Mouse (Mus musculus): ENCODE measurements around the gene Cacna1c. TPM values are rescaled to one million over a fixed set of nuclear protein-coding genes. Genes with fewer than 3 reads are reported as not detected.

Gene Cacna1c
- polyA plus RNA-seq, 1 experiment from 2014 or later, result 44.0 TPM

GRCm38 (mm10) chr6:118688856-118689255, 507.4 kb downstream of the Cacna1c start:
- Histone ChIP-seq H3K36me3 (ENCODE audit: control insufficient read depth, insufficient read depth, low read length) (peaks cover 3% of the 10 kb centered on the region; the same call in 1 of the 2 replicates), H3K9me3 (replicated peaks; ENCODE audit: control insufficient read depth, low read length) (no peaks in the 10 kb centered on the region), H3K4me3 (ENCODE audit: low read depth, low read length) (no peak overlapping the region), H3K27me3 (ENCODE audit: control insufficient read depth, insufficient read depth, low read length) (no peaks in the 10 kb centered on the region), H3K4me2 (no peak overlapping the region), H3K4me1 (ENCODE audit: control insufficient read depth, insufficient read depth, low read length) (peaks cover 6% of the 10 kb centered on the region; the same call in 1 of the 2 replicates), H3K9ac (ENCODE audit: low read depth, low read length) (no peak overlapping the region), H3K27ac (ENCODE audit: low read depth, low read length) (no peak overlapping the region)
- ATAC-seq (replicated peaks; ENCODE audit: insufficient number of reproducible peaks, low FRiP score, low TSS enrichment), result no peak
- 86% methylated on average over 5 of the region's 5 CpGs for WGBS (ENCODE audit: insufficient replicate concordance)

GRCm38 (mm10) chr6:118680814-118681213, 515.4 kb downstream of the Cacna1c start:
- H3K9me3 ChIP-seq (replicated peaks; ENCODE audit: control insufficient read depth, low read length), result no peaks in the 10 kb centered on the region
- H3K27ac ChIP-seq (ENCODE audit: low read depth, low read length), result no peak overlapping the region
- H3K4me2 ChIP-seq, result no peak overlapping the region
- 72% methylated on average over 6 of the region's 6 CpGs for whole genome bisulfite sequencing (ENCODE audit: insufficient replicate concordance)
- H3K4me3 ChIP-seq (ENCODE audit: low read depth, low read length), result no peak overlapping the region
- no peak for ATAC-seq (replicated peaks; ENCODE audit: insufficient number of reproducible peaks, low FRiP score, low TSS enrichment)
- 0 out of 2 replicates have a peak, but pooled peaks cover 3% of the 10 kb centered on the region for H3K36me3 ChIP-seq (ENCODE audit: control insufficient read depth, insufficient read depth, low read length)
- H3K4me1 ChIP-seq (ENCODE audit: control insufficient read depth, insufficient read depth, low read length), result no peaks in the 10 kb centered on the region
- no peaks in the 10 kb centered on the region for H3K27me3 ChIP-seq (ENCODE audit: control insufficient read depth, insufficient read depth, low read length)
- no peak overlapping the region for H3K9ac ChIP-seq (ENCODE audit: low read depth, low read length)

GRCm38 (mm10) chr6:118678031-118678430, 518.2 kb downstream of the Cacna1c start:
- no peak overlapping the region for H3K27ac ChIP-seq (ENCODE audit: low read depth, low read length)
- ATAC-seq (replicated peaks; ENCODE audit: insufficient number of reproducible peaks, low FRiP score, low TSS enrichment), result no peak
- H3K4me3 ChIP-seq (ENCODE audit: low read depth, low read length), result no peak overlapping the region
- no peaks in the 10 kb centered on the region for H3K4me1 ChIP-seq (ENCODE audit: control insufficient read depth, insufficient read depth, low read length)
- no peak overlapping the region for H3K9ac ChIP-seq (ENCODE audit: low read depth, low read length)
- no peak overlapping the region for H3K4me2 ChIP-seq
- H3K36me3 ChIP-seq (ENCODE audit: control insufficient read depth, insufficient read depth, low read length), result 0 out of 2 replicates have a peak, but pooled peaks cover 3% of the 10 kb centered on the region
- 89% methylated on average over 10 of the region's 10 CpGs for WGBS (ENCODE audit: insufficient replicate concordance)
- H3K27me3 ChIP-seq (ENCODE audit: control insufficient read depth, insufficient read depth, low read length), result no peaks in the 10 kb centered on the region
- H3K9me3 ChIP-seq (replicated peaks; ENCODE audit: control insufficient read depth, low read length), result no peaks in the 10 kb centered on the region

GRCm38 (mm10) chr6:118677306-118677705, 518.9 kb downstream of the Cacna1c start:
- 88% methylated on average over 6 of the region's 6 CpGs for WGBS (ENCODE audit: insufficient replicate concordance)
- no peak overlapping the region for H3K27ac ChIP-seq (ENCODE audit: low read depth, low read length)
- no peak overlapping the region for H3K4me2 ChIP-seq
- no peak overlapping the region for H3K9ac ChIP-seq (ENCODE audit: low read depth, low read length)
- no peak overlapping the region for H3K4me3 ChIP-seq (ENCODE audit: low read depth, low read length)
- H3K27me3 ChIP-seq (ENCODE audit: control insufficient read depth, insufficient read depth, low read length), result no peaks in the 10 kb centered on the region
- H3K36me3 ChIP-seq (ENCODE audit: control insufficient read depth, insufficient read depth, low read length), result 0 out of 2 replicates have a peak, but pooled peaks cover 3% of the 10 kb centered on the region
- no peak for ATAC-seq (replicated peaks; ENCODE audit: insufficient number of reproducible peaks, low FRiP score, low TSS enrichment)
- H3K9me3 ChIP-seq (replicated peaks; ENCODE audit: control insufficient read depth, low read length), result no peaks in the 10 kb centered on the region
- H3K4me1 ChIP-seq (ENCODE audit: control insufficient read depth, insufficient read depth, low read length), result no peaks in the 10 kb centered on the region

- Histone ChIP-seq H3K4me2 (no peak overlapping the region), H3K36me3 (ENCODE audit: control insufficient read depth, insufficient read depth, low read length) (no peaks in the 10 kb centered on the region), H3K9me3 (replicated peaks; ENCODE audit: control insufficient read depth, low read length) (no peaks in the 10 kb centered on the region), H3K4me3 (ENCODE audit: low read depth, low read length) (no peak overlapping the region), H3K4me1 (ENCODE audit: control insufficient read depth, insufficient read depth, low read length) (no peaks in the 10 kb centered on the region), H3K9ac (ENCODE audit: low read depth, low read length) (no peak overlapping the region), H3K27me3 (ENCODE audit: control insufficient read depth, insufficient read depth, low read length) (no peaks in the 10 kb centered on the region), H3K27ac (ENCODE audit: low read depth, low read length) (no peak overlapping the region)
- ATAC-seq (replicated peaks; ENCODE audit: insufficient number of reproducible peaks, low FRiP score, low TSS enrichment), result no peak
- WGBS (ENCODE audit: insufficient replicate concordance), result 85% methylated on average over 4 of the region's 4 CpGs
Observed at GRCm38 (mm10) chr6:118674781-118675180, 521.4 kb downstream of the Cacna1c start.

GRCm38 (mm10) chr6:118673974-118674695, 522.1 kb downstream of the Cacna1c start:
- 74% methylated on average over 12 of the region's 12 CpGs for WGBS (ENCODE audit: insufficient replicate concordance)
- ATAC-seq (replicated peaks; ENCODE audit: insufficient number of reproducible peaks, low FRiP score, low TSS enrichment), result no peak
- Histone ChIP-seq H3K9ac (ENCODE audit: low read depth, low read length) (no peak overlapping the region), H3K4me1 (ENCODE audit: control insufficient read depth, insufficient read depth, low read length) (no peaks in the 10 kb centered on the region), H3K9me3 (replicated peaks; ENCODE audit: control insufficient read depth, low read length) (no peaks in the 10 kb centered on the region), H3K36me3 (ENCODE audit: control insufficient read depth, insufficient read depth, low read length) (no peaks in the 10 kb centered on the region), H3K4me2 (no peak overlapping the region), H3K27ac (ENCODE audit: low read depth, low read length) (no peak overlapping the region), H3K27me3 (ENCODE audit: control insufficient read depth, insufficient read depth, low read length) (no peaks in the 10 kb centered on the region), H3K4me3 (ENCODE audit: low read depth, low read length) (no peak overlapping the region)

- no peak overlapping the region for H3K4me2 ChIP-seq
- H3K27me3 ChIP-seq (ENCODE audit: control insufficient read depth, insufficient read depth, low read length), result no peaks in the 10 kb centered on the region
- H3K9me3 ChIP-seq (replicated peaks; ENCODE audit: control insufficient read depth, low read length), result no peaks in the 10 kb centered on the region
- no peak overlapping the region for H3K9ac ChIP-seq (ENCODE audit: low read depth, low read length)
- no peak overlapping the region for H3K27ac ChIP-seq (ENCODE audit: low read depth, low read length)
- H3K4me3 ChIP-seq (ENCODE audit: low read depth, low read length), result no peak overlapping the region
- no peak for ATAC-seq (replicated peaks; ENCODE audit: insufficient number of reproducible peaks, low FRiP score, low TSS enrichment)
- peaks cover 17% of the 10 kb centered on the region; the same call in 1 of the 2 replicates for H3K36me3 ChIP-seq (ENCODE audit: control insufficient read depth, insufficient read depth, low read length)
- 79% methylated on average over 4 of the region's 4 CpGs for WGBS (ENCODE audit: insufficient replicate concordance)
- H3K4me1 ChIP-seq (ENCODE audit: control insufficient read depth, insufficient read depth, low read length), result no peaks in the 10 kb centered on the region
Observed at GRCm38 (mm10) chr6:118653331-118653730, 542.9 kb downstream of the Cacna1c start.

- WGBS (ENCODE audit: insufficient replicate concordance), result 86% methylated on average over 6 of the region's 6 CpGs
- H3K27me3 ChIP-seq (ENCODE audit: control insufficient read depth, insufficient read depth, low read length), result no peaks in the 10 kb centered on the region
- H3K27ac ChIP-seq (ENCODE audit: low read depth, low read length), result no peak overlapping the region
- no peak for ATAC-seq (replicated peaks; ENCODE audit: insufficient number of reproducible peaks, low FRiP score, low TSS enrichment)
- no peaks in the 10 kb centered on the region for H3K4me1 ChIP-seq (ENCODE audit: control insufficient read depth, insufficient read depth, low read length)
- no peak overlapping the region for H3K4me2 ChIP-seq
- H3K4me3 ChIP-seq (ENCODE audit: low read depth, low read length), result no peak overlapping the region
- peaks cover 13% of the 10 kb centered on the region; the same call in 1 of the 2 replicates for H3K36me3 ChIP-seq (ENCODE audit: control insufficient read depth, insufficient read depth, low read length)
- no peak overlapping the region for H3K9ac ChIP-seq (ENCODE audit: low read depth, low read length)
- H3K9me3 ChIP-seq (replicated peaks; ENCODE audit: control insufficient read depth, low read length), result no peaks in the 10 kb centered on the region
Observed at GRCm38 (mm10) chr6:118649121-118649783, 547.0 kb downstream of the Cacna1c start.

Data from heart, embryonic 11.5 days (tissue).